Mouse (Mus musculus) gastrocnemius, adult 18-20 months (tissue): ENCODE measurements around the gene Efnb2. TPM values are rescaled to one million over a fixed set of nuclear protein-coding genes. Genes with fewer than 3 reads are reported as not detected.
A peak's percentile ranks its signal among the peaks of the same experiment; 100 is the strongest.

Experiments
- DNase-seq: peaks from one replicate; pipeline ENCODE4 v3.0.0; 2021; ENCODE audit warnings: low spot score
- microRNA-seq: library from miRNA; unstranded; fragments of <30 nt; microRNA quantifications from one replicate; pipeline ENCODE4 v1.2.0, GENCODE M21; 2021
- total RNA-seq, 2 experiments: library from RNA; stranded (reverse); gene quantifications; 2 replicates each; pipeline ENCODE4 v1.2.3; 2021

Gene Efnb2
- total RNA-seq, 2 experiments from 2014 or later = 3.0 to 6.7 TPM

- DNase-seq = no peak
These were observed 88.8 kb downstream of the Efnb2 start for GRCm38 (mm10) chr8:8572272-8572671.

DNA sequence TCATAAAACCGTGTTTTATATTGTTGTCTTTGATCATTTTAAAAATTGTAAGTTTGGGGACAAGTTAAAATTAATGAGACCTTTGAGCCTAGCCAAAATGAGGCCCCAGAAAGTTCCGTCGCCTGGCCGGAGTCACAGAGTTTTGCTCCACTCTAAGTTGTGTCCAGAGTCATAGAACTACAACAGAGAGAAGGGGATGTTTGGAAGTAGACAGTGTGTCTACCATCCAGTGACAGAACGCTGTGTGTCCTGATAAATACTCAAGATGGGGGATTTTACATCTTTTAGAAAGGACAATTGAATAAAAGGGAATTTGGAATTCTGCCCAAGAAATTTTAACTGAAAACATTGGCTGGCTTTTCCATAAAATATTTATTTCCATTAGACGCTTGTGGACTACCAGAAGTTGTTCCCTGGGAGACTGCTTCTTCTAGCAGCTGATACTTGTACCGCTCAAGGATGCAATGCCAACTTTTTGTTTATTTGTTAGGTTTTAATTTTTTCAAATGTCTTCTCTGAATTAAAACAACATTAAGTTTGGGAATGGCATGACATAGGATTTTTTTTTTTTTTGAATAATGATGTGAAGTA lies 89.3 kb downstream of the Efnb2 start:
- DNase-seq = no peak

- DNase-seq = no peak
These were observed 91.8 kb downstream of the Efnb2 start for GRCm38 (mm10) chr8:8569280-8569679.

DNA sequence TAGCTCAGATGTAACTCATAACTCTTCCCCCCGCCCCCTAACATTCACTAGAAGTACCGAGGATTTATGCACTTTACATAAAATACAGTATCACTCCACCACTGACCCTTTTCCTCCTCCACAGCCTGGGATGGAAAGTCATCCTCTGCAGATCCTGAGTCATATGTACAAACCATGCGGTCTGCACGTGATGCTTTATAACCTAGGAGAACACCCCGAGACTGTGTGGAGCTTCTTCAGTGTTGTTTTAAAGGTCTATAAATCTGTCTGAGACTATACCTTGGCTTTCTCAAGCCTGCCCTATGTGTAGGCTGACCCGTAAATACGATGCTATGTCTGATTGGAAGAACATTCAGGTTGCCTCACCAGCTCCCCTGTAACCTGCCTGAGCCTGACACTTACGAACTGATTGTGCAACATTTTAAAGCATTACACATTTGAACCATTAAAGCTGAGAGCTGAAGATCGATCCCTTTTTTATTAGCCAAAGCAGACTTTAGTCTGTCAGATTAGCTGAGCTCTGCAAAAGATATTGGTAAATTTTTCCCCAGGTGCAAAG lies 92.7 kb downstream of the Efnb2 start:
- DNase-seq = no peak

Small RNAs within 50 kb of the gene (microRNA-seq; reads per million reads assigned to microRNA genes)
- gene Mir7654 = 3.8 reads per million, percentile 4 among the genes with 10 or more reads in this experiment

Other genes starting within 250 kb of the Efnb2 start
- gene Arglu1, start 29.3 kb upstream of the Efnb2 start, total RNA-seq = 10 to 100 TPM; 38.7 to 42.4 TPM